Mouse (Mus musculus) heart, embryonic 11.5 days (tissue): ENCODE measurements around the gene Plekha5. TPM values are rescaled to one million over a fixed set of nuclear protein-coding genes. Genes with fewer than 3 reads are reported as not detected.

Source experiments
- ATAC-seq: fragments of 200-750 bp; cut with Nextera tagmentation; replicated peaks from 2 replicates; pipeline ENCODE4 v1.8.0; 2017; ENCODE audit warnings: moderate library complexity; ENCODE audit not compliant: insufficient number of reproducible peaks, low FRiP score, low TSS enrichment
- H3K27ac ChIP-seq: fragments of 300-500 bp; sonication (generic); 2 replicates; pipeline ENCODE4 v1.5.1; 2014; ENCODE audit warnings: mild to moderate bottlenecking, low read depth, low read length
- H3K27me3 ChIP-seq: fragments of 300-500 bp; sonication (generic); 2 replicates; pipeline ENCODE4 v1.6.1; 2014; ENCODE audit warnings: mild to moderate bottlenecking, low read length, mixed read lengths; ENCODE audit not compliant: control insufficient read depth, insufficient read depth
- H3K36me3 ChIP-seq: fragments of 300-500 bp; sonication (generic); 2 replicates; pipeline ENCODE4 v1.6.1; 2014; ENCODE audit warnings: mild to moderate bottlenecking, low read length, moderate library complexity, mixed read lengths; ENCODE audit not compliant: control insufficient read depth, insufficient read depth
- H3K4me1 ChIP-seq: fragments of 300-500 bp; sonication (generic); 2 replicates; pipeline ENCODE4 v1.6.1; 2014; ENCODE audit warnings: low read length; ENCODE audit not compliant: control insufficient read depth, insufficient read depth
- H3K4me2 ChIP-seq: fragments of 300-500 bp; sonication (generic); 2 replicates; pipeline ENCODE4 v1.6.1; 2014; ENCODE audit warnings: mild to moderate bottlenecking, moderate library complexity
- H3K4me3 ChIP-seq: fragments of 300-500 bp; sonication (generic); 2 replicates; pipeline ENCODE4 v1.5.1; 2014; ENCODE audit warnings: low read depth, low read length
- H3K9ac ChIP-seq: fragments of 300-500 bp; sonication (generic); 2 replicates; pipeline ENCODE4 v1.6.1; 2014; ENCODE audit warnings: mild to moderate bottlenecking, low read depth, low read length, moderate library complexity
- H3K9me3 ChIP-seq: fragments of 300-500 bp; sonication (generic); replicated peaks from 2 replicates; pipeline ENCODE4 v1.6.1; 2016; ENCODE audit warnings: low read length; ENCODE audit not compliant: control insufficient read depth
- WGBS: fragments of 180-500 bp; shearing (Covaris S2); extraction: QIAGEN DNeasy Blood & Tissue Kit; methylation state at CpG from one replicate; pipeline ENCODE4 v1.1.7; 2014; ENCODE audit not compliant: insufficient replicate concordance; 5-methylcytosine and 5-hydroxymethylcytosine counted together
- polyA plus RNA-seq: library from polyadenylated mRNA; unstranded; fragments of >200 nt; fragmentation: Nextera tagmentation; extraction: Ambion mirVana; gene quantifications from 2 replicates; pipeline ENCODE4 v1.2.1, GENCODE M21; 2014

Plekha5 gene
- polyA plus RNA-seq, 1 experiment from 2014 or later = 25.7 TPM

GRCm38 (mm10) chr6:140613822-140614221, 190.0 kb downstream of the Plekha5 start:
- Histone ChIP-seq H3K4me2 (no peak overlapping the region), H3K9me3 (no peaks in the 10 kb centered on the region), H3K4me3 (no peak overlapping the region), H3K9ac (no peak overlapping the region), H3K36me3 (no peaks in the 10 kb centered on the region), H3K27ac (no peak overlapping the region), H3K27me3 (no peaks in the 10 kb centered on the region), H3K4me1 (no peaks in the 10 kb centered on the region)
- 77% methylated on average over 3 of the region's 3 CpGs for WGBS
- ATAC-seq = no peak

- H3K27ac ChIP-seq = no peak overlapping the region
- WGBS = 67% methylated on average over 11 of the region's 11 CpGs
- no peaks in the 10 kb centered on the region for H3K4me1 ChIP-seq
- no peak overlapping the region for H3K9ac ChIP-seq
- no peaks in the 10 kb centered on the region for H3K36me3 ChIP-seq
- ATAC-seq = no peak
- H3K27me3 ChIP-seq = no peaks in the 10 kb centered on the region
- H3K4me2 ChIP-seq = no peak overlapping the region
- no peaks in the 10 kb centered on the region for H3K9me3 ChIP-seq
- no peak overlapping the region for H3K4me3 ChIP-seq
These were observed 190.9 kb downstream of the Plekha5 start for GRCm38 (mm10) chr6:140614711-140615110.

- no peak for ATAC-seq
- H3K27ac ChIP-seq = no peak overlapping the region
These were observed 196.9 kb downstream of the Plekha5 start for GRCm38 (mm10) chr6:140620531-140621349.

GRCm38 (mm10) chr6:140621622-140622021, 197.8 kb downstream of the Plekha5 start:
- Histone ChIP-seq H3K4me3 (no peak overlapping the region), H3K9ac (no peak overlapping the region), H3K36me3 (no peaks in the 10 kb centered on the region), H3K4me2 (no peak overlapping the region), H3K9me3 (no peaks in the 10 kb centered on the region), H3K27ac (no peak overlapping the region), H3K27me3 (no peaks in the 10 kb centered on the region), H3K4me1 (peaks cover 11% of the 10 kb centered on the region)
- no peak for ATAC-seq
- 82% methylated on average over 1 of the region's 1 CpGs for WGBS

More at GRCm38 (mm10) chr6:140620531-140621349, 196.9 kb downstream of the Plekha5 start:
- no peaks in the 10 kb centered on the region for H3K9me3 ChIP-seq
- no peak overlapping the region for H3K4me3 ChIP-seq
- peaks cover 3% of the 10 kb centered on the region for H3K4me1 ChIP-seq
- no peaks in the 10 kb centered on the region for H3K36me3 ChIP-seq
- H3K4me2 ChIP-seq = no peak overlapping the region
- H3K27me3 ChIP-seq = no peaks in the 10 kb centered on the region
- 59% methylated on average over 13 of the region's 13 CpGs for WGBS
- no peak overlapping the region for H3K9ac ChIP-seq

GRCm38 (mm10) chr6:140622391-140623225, 198.8 kb downstream of the Plekha5 start, which contains the start of gene Aebp2:
Gene Aebp2 (plus strand): TSS chr6:140622663.
- Histone ChIP-seq H3K27ac (peak within 1 kb of the TSS; percentile 92), H3K27me3 (no peaks in the 10 kb centered on the region), H3K9ac (peak within 1 kb of the TSS; percentile 95), H3K4me1 (peaks cover 18% of the 10 kb centered on the region), H3K9me3 (no peaks in the 10 kb centered on the region), H3K36me3 (no peaks in the 10 kb centered on the region), H3K4me3 (peak within 1 kb of the TSS; percentile 69), H3K4me2 (peak within 1 kb of the TSS; percentile 66)
- WGBS = 40% methylated on average over 30 of the region's 30 CpGs
- ATAC-seq = no peak

- ATAC-seq = peak; percentile 89
- no peaks in the 10 kb centered on the region for H3K36me3 ChIP-seq
- peak overlapping the region; percentile 66 for H3K4me2 ChIP-seq
- under 1% methylated on average over 62 of the region's 117 CpGs for WGBS
- H3K27me3 ChIP-seq = no peaks in the 10 kb centered on the region
- H3K4me3 ChIP-seq = peak overlapping the region; percentile 69
- peak overlapping the region; percentile 95 for H3K9ac ChIP-seq
- peak overlapping the region; percentile 92 for H3K27ac ChIP-seq
- peaks cover 18% of the 10 kb centered on the region for H3K4me1 ChIP-seq
- H3K9me3 ChIP-seq = no peaks in the 10 kb centered on the region
These were observed 199.6 kb downstream of the Plekha5 start for GRCm38 (mm10) chr6:140623226-140624095.

- H3K27ac ChIP-seq = peak overlapping the region; percentile 92
- peak overlapping the region; percentile 95 for H3K9ac ChIP-seq
- H3K27me3 ChIP-seq = no peaks in the 10 kb centered on the region
- peak overlapping the region; percentile 69 for H3K4me3 ChIP-seq
- peaks cover 18% of the 10 kb centered on the region for H3K4me1 ChIP-seq
- WGBS = under 1% methylated on average over 70 of the region's 80 CpGs
- H3K4me2 ChIP-seq = peak overlapping the region; percentile 66
- H3K36me3 ChIP-seq = no peaks in the 10 kb centered on the region
- ATAC-seq = peak; percentile 39
- no peaks in the 10 kb centered on the region for H3K9me3 ChIP-seq
These were observed 200.5 kb downstream of the Plekha5 start for GRCm38 (mm10) chr6:140624096-140625051.
